Mouse (Mus musculus): ENCODE results near the gene Snx22. TPM values are rescaled to one million over a fixed set of nuclear protein-coding genes. Genes with fewer than 3 reads are reported as not detected.
A peak's percentile ranks its signal among the peaks of the same experiment; 100 is the strongest.

The Snx22 gene
- polyA plus RNA-seq, 1 experiment = 1.6 TPM

- Histone ChIP-seq H3K4me3 (ENCODE audit: insufficient read depth, low read depth, low read length) (no peak overlapping the region), H3K4me1 (ENCODE audit: control insufficient read depth, insufficient read depth, low read length) (no peaks in the 10 kb centered on the region), H3K27ac (ENCODE audit: insufficient read depth, low read depth, low read length) (no peak overlapping the region), H3K27me3 (replicated peaks; ENCODE audit: control insufficient read depth, insufficient read depth, low read length) (no peaks in the 10 kb centered on the region), H3K36me3 (ENCODE audit: control insufficient read depth, insufficient read depth, low read length) (no peaks in the 10 kb centered on the region; the same call in none of the 2 replicates)
- DNase-seq = no peak
- TF ChIP-seq CTCF (conservative IDR thresholded peaks at IDR 0.05; ENCODE audit: insufficient read depth, insufficient read length, low read depth, low read length) (no peak), POLR2A (IDR thresholded peaks at IDR 0.05; ENCODE audit: low read depth, low read length) (no peak)
- 95% methylated on average over 7 of the region's 7 CpGs for WGBS
These were observed 17.5 kb upstream of the Snx22 start for GRCm38 (mm10) chr9:66087062-66087461.

DNA sequence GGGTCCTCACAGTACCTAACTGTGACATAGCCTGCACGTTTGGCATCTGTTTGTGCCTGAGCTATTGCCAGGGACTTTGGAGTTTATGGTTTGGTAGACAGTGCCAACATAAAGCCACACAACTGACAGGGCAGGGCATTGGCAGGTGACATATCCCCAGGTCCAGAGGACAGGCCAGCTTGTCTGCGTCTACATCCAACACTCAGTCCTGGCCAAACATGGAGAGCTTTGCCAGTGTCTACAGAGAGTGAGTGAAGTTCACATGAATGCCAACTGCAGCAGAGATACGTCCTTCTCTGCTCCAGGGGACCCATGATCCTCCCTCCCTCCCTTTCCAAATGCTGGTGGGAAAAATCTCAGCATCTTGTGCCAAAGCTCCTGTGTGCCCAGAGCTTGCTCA is 14.7 kb upstream of the Snx22 start:
- Histone ChIP-seq H3K4me1 (ENCODE audit: control insufficient read depth, insufficient read depth, low read length) (no peaks in the 10 kb centered on the region), H3K27ac (ENCODE audit: insufficient read depth, low read depth, low read length) (no peak overlapping the region), H3K4me3 (ENCODE audit: insufficient read depth, low read depth, low read length) (no peak overlapping the region), H3K27me3 (replicated peaks; ENCODE audit: control insufficient read depth, insufficient read depth, low read length) (no peaks in the 10 kb centered on the region), H3K36me3 (ENCODE audit: control insufficient read depth, insufficient read depth, low read length) (no peaks in the 10 kb centered on the region; the same call in 1 of the 2 replicates)
- 83% methylated on average over 3 of the region's 3 CpGs for WGBS
- DNase-seq = no peak
- TF ChIP-seq POLR2A (IDR thresholded peaks at IDR 0.05; ENCODE audit: low read depth, low read length) (no peak), CTCF (conservative IDR thresholded peaks at IDR 0.05; ENCODE audit: insufficient read depth, insufficient read length, low read depth, low read length) (no peak)

GRCm38 (mm10) chr9:66081999-66082398 is 12.5 kb upstream of the Snx22 start:
- Histone ChIP-seq H3K4me1 (ENCODE audit: control insufficient read depth, insufficient read depth, low read length) (no peaks in the 10 kb centered on the region), H3K36me3 (ENCODE audit: control insufficient read depth, insufficient read depth, low read length) (no peaks in the 10 kb centered on the region), H3K4me3 (ENCODE audit: insufficient read depth, low read depth, low read length) (no peak overlapping the region), H3K27ac (ENCODE audit: insufficient read depth, low read depth, low read length) (no peak overlapping the region), H3K27me3 (replicated peaks; ENCODE audit: control insufficient read depth, insufficient read depth, low read length) (no peaks in the 10 kb centered on the region)
- TF ChIP-seq POLR2A (IDR thresholded peaks at IDR 0.05; ENCODE audit: low read depth, low read length) (no peak), CTCF (conservative IDR thresholded peaks at IDR 0.05; ENCODE audit: insufficient read depth, insufficient read length, low read depth, low read length) (no peak)
- DNase-seq = peak; percentile 21
- WGBS = 79% methylated on average over 4 of the region's 4 CpGs

GRCm38 (mm10) chr9:66080804-66081459 is 11.4 kb upstream of the Snx22 start:
- no peak for DNase-seq
- WGBS = 81% methylated on average over 3 of the region's 3 CpGs

GRCm38 (mm10) chr9:66078493-66078892 is 9.0 kb upstream of the Snx22 start:
- H3K27ac ChIP-seq (ENCODE audit: insufficient read depth, low read depth, low read length) = no peak overlapping the region
- H3K36me3 ChIP-seq (ENCODE audit: control insufficient read depth, insufficient read depth, low read length) = no peaks in the 10 kb centered on the region
- WGBS = 25% methylated on average over 14 of the region's 14 CpGs
- H3K27me3 ChIP-seq (replicated peaks; ENCODE audit: control insufficient read depth, insufficient read depth, low read length) = no peaks in the 10 kb centered on the region
- H3K4me1 ChIP-seq (ENCODE audit: control insufficient read depth, insufficient read depth, low read length) = no peaks in the 10 kb centered on the region
- TF ChIP-seq CTCF (conservative IDR thresholded peaks at IDR 0.05; ENCODE audit: insufficient read depth, insufficient read length, low read depth, low read length) = no peak
- no peak for TF ChIP-seq POLR2A (IDR thresholded peaks at IDR 0.05; ENCODE audit: low read depth, low read length)
- no peak overlapping the region for H3K4me3 ChIP-seq (ENCODE audit: insufficient read depth, low read depth, low read length)
- DNase-seq = no peak

More at GRCm38 (mm10) chr9:66080804-66081459, 11.4 kb upstream of the Snx22 start:
- Histone ChIP-seq H3K27ac (ENCODE audit: insufficient read depth, low read depth, low read length) (no peak overlapping the region), H3K27me3 (replicated peaks; ENCODE audit: control insufficient read depth, insufficient read depth, low read length) (no peaks in the 10 kb centered on the region), H3K4me3 (ENCODE audit: insufficient read depth, low read depth, low read length) (no peak overlapping the region), H3K36me3 (ENCODE audit: control insufficient read depth, insufficient read depth, low read length) (no peaks in the 10 kb centered on the region), H3K4me1 (ENCODE audit: control insufficient read depth, insufficient read depth, low read length) (no peaks in the 10 kb centered on the region)
- TF ChIP-seq CTCF (conservative IDR thresholded peaks at IDR 0.05; ENCODE audit: insufficient read depth, insufficient read length, low read depth, low read length) (no peak), POLR2A (IDR thresholded peaks at IDR 0.05; ENCODE audit: low read depth, low read length) (no peak)

DNA sequence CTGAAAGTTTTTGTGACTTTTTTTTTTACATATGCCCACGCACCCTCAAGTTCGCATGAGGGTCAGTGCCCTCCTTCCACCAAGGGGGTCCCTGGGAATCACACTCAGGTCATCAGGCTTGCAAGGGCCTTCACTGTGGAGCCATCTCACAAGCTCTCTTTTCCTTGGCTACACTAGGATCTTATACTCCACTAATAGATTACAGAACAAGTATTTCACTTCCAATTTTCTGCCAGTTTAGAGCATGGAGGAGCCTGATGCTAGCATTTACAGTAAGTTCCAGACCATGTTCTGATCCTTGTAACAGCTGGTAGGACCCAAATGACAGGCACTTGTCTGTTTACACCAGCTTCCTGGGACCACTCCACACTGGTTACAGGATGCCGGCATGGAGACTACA is 8.6 kb upstream of the Snx22 start:
- Histone ChIP-seq H3K27ac (ENCODE audit: insufficient read depth, low read depth, low read length) (no peak overlapping the region), H3K4me3 (ENCODE audit: insufficient read depth, low read depth, low read length) (no peak overlapping the region), H3K36me3 (ENCODE audit: control insufficient read depth, insufficient read depth, low read length) (no peaks in the 10 kb centered on the region), H3K27me3 (replicated peaks; ENCODE audit: control insufficient read depth, insufficient read depth, low read length) (no peaks in the 10 kb centered on the region), H3K4me1 (ENCODE audit: control insufficient read depth, insufficient read depth, low read length) (no peaks in the 10 kb centered on the region)
- no peak for DNase-seq
- WGBS = 69% methylated on average over 3 of the region's 3 CpGs
- TF ChIP-seq POLR2A (IDR thresholded peaks at IDR 0.05; ENCODE audit: low read depth, low read length) (no peak), CTCF (conservative IDR thresholded peaks at IDR 0.05; ENCODE audit: insufficient read depth, insufficient read length, low read depth, low read length) (no peak)

- H3K27me3 ChIP-seq (replicated peaks; ENCODE audit: control insufficient read depth, insufficient read depth, low read length) = no peaks in the 10 kb centered on the region
- no peaks in the 10 kb centered on the region for H3K36me3 ChIP-seq (ENCODE audit: control insufficient read depth, insufficient read depth, low read length)
- no peaks in the 10 kb centered on the region for H3K4me1 ChIP-seq (ENCODE audit: control insufficient read depth, insufficient read depth, low read length)
- no peak for DNase-seq
- no peak overlapping the region for H3K27ac ChIP-seq (ENCODE audit: insufficient read depth, low read depth, low read length)
- WGBS = 91% methylated on average over 7 of the region's 7 CpGs
- no peak overlapping the region for H3K4me3 ChIP-seq (ENCODE audit: insufficient read depth, low read depth, low read length)
- TF ChIP-seq POLR2A (IDR thresholded peaks at IDR 0.05; ENCODE audit: low read depth, low read length) = no peak
- no peak for TF ChIP-seq CTCF (conservative IDR thresholded peaks at IDR 0.05; ENCODE audit: insufficient read depth, insufficient read length, low read depth, low read length)
These were observed 3.2 kb upstream of the Snx22 start for GRCm38 (mm10) chr9:66072754-66073153.

Data from kidney, adult 2 months (tissue).